Mouse (Mus musculus): Measurements from ENCODE around the gene Gm13057.
"Not testable (repeated sequence)": the region's sequence is repeated elsewhere in the genome, so short reads cannot be mapped to it uniquely, and the experiment has no call there.

Gene Gm13057

DNA sequence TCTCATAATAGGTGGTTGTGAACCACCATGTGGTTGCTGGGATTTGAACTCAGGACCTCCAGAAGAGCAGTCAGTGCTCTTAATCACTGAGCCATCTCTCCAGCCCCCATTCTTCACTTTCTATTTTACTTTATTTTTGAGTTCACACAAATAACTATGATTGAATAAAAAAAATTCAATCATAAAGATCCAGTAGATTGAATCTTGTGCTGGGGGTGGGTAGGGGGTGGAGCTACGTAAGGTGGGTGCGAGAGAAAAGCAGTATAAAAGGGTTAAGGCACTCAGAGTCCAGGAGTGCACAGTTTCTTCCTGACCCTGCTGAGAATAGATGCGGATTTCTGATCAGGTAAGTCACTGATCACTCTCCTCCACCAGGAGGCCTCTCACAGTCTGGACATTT is at the start of gene Gm13057, which contains the start of gene BC080695:
Gene Gm13057, plus strand, starts transcription at position 310 of the 400 bp plus-strand sequence.
Gene BC080695, plus strand, starts transcription at position 301 of the 400 bp plus-strand sequence.
- TF ChIP-seq GATA4 (IDR thresholded peaks at IDR 0.05; ENCODE audit: insufficient replicate concordance, low read length) = not testable (repeated sequence)

GRCm38 (mm10) chr4:143511043-143511442 is 40.5 kb upstream of the Gm13057 start, which contains the start of gene Gm13043:
Gene Gm13043, plus strand, starts transcription at chr4:143511343.
- TF ChIP-seq GATA4 (IDR thresholded peaks at IDR 0.05; ENCODE audit: insufficient replicate concordance, low read length) = no peak

DNA sequence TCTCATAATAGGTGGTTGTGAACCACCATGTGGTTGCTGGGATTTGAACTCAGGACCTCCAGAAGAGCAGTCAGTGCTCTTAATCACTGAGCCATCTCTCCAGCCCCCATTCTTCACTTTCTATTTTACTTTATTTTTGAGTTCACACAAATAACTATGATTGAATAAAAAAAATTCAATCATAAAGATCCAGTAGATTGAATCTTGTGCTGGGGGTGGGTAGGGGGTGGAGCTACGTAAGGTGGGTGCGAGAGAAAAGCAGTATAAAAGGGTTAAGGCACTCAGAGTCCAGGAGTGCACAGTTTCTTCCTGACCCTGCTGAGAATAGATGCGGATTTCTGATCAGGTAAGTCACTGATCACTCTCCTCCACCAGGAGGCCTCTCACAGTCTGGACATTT is 15.9 kb upstream of the Gm13057 start, which contains the start of gene Gm13040:
Gene Gm13040, plus strand, starts transcription at position 301 of the 400 bp plus-strand sequence.
- TF ChIP-seq GATA4 (IDR thresholded peaks at IDR 0.05; ENCODE audit: insufficient replicate concordance, low read length) = not testable (repeated sequence)
